Mouse (Mus musculus) embryo, embryonic 11.5 days (tissue): Measurements from ENCODE around the gene Rab3d.

Experiments used
- DNase-seq: peaks from one replicate; pipeline ENCODE4 v3.0.0-alpha.2; 2012; ENCODE audit warnings: low read depth, low spot score

Gene Rab3d

GRCm38 (mm10) chr9:21918035-21918592, at the start of gene Rab3d:
Rab3d (minus strand) TSS chr9:21918192.
- peak; percentile 94 for DNase-seq

GRCm38 (mm10) chr9:21963417-21963816, 45.4 kb upstream of the Rab3d start, which contains the start of gene Epor:
Epor (minus strand) TSS chr9:21963506.
- DNase-seq = peak; percentile 40

GRCm38 (mm10) chr9:21962416-21963059, 44.5 kb upstream of the Rab3d start:
- peak; percentile 64 for DNase-seq

GRCm38 (mm10) chr9:21962010-21962409, 44.0 kb upstream of the Rab3d start:
- no peak for DNase-seq

- DNase-seq = no peak
Measured at GRCm38 (mm10) chr9:21961366-21961980, 43.5 kb upstream of the Rab3d start.

- no peak for DNase-seq
Measured at GRCm38 (mm10) chr9:21960558-21961208, 42.7 kb upstream of the Rab3d start.

GRCm38 (mm10) chr9:21960135-21960534, 42.1 kb upstream of the Rab3d start:
- DNase-seq = no peak

- DNase-seq = no peak
Measured at GRCm38 (mm10) chr9:21959244-21959643, 41.3 kb upstream of the Rab3d start.

GRCm38 (mm10) chr9:21958372-21958771, 40.4 kb upstream of the Rab3d start:
- no peak for DNase-seq

GRCm38 (mm10) chr9:21955570-21956281, 37.7 kb upstream of the Rab3d start, which contains the start of gene Swsap1:
Swsap1 (plus strand) TSS chr9:21955755.
- peak; percentile 96 for DNase-seq

GRCm38 (mm10) chr9:21955225-21955569, 37.2 kb upstream of the Rab3d start:
- DNase-seq = no peak

- DNase-seq = no peak
Measured at GRCm38 (mm10) chr9:21954635-21955034, 36.6 kb upstream of the Rab3d start.

GRCm38 (mm10) chr9:21953600-21953999, 35.6 kb upstream of the Rab3d start:
- DNase-seq = no peak

GRCm38 (mm10) chr9:21951977-21952376, 34.0 kb upstream of the Rab3d start:
- DNase-seq = no peak

GRCm38 (mm10) chr9:21950322-21950721, 32.3 kb upstream of the Rab3d start:
- DNase-seq = peak; percentile 58

GRCm38 (mm10) chr9:21948790-21949189, 30.8 kb upstream of the Rab3d start:
- DNase-seq = no peak

- no peak for DNase-seq
Measured at GRCm38 (mm10) chr9:21948146-21948545, 30.2 kb upstream of the Rab3d start.

GRCm38 (mm10) chr9:21947540-21948130, 29.6 kb upstream of the Rab3d start:
- DNase-seq = no peak

- DNase-seq = no peak
Measured at GRCm38 (mm10) chr9:21944267-21944666, 26.3 kb upstream of the Rab3d start.

- no peak for DNase-seq
Measured at GRCm38 (mm10) chr9:21943638-21944037, 25.6 kb upstream of the Rab3d start.

- no peak for DNase-seq
Measured at GRCm38 (mm10) chr9:21943046-21943445, 25.1 kb upstream of the Rab3d start.
